Mouse (Mus musculus): Measurements from ENCODE around the gene Fkbp11.

GRCm38 (mm10) chr15:98762201-98762621, 34.2 kb upstream of the Fkbp11 start:
- TF ChIP-seq POLR2A (IDR thresholded peaks at IDR 0.05; ENCODE audit: borderline replicate concordance, insufficient read depth, low read length) (no peak), CTCF (IDR thresholded peaks at IDR 0.05; ENCODE audit: borderline replicate concordance, insufficient read depth, low read depth, low read length) (no peak)
